Mouse (Mus musculus) olfactory bulb, adult 2 months (tissue): ENCODE measurements at regions not wholly inside any gene's neighbourhood (a gene's known extent, or its start where the extent isn't known, plus 50 kb on each side); places are given as distances from the start of the nearest gene placed in this dataset.

Experiments used
- CTCF ChIP-seq: fragments of 200-500 bp; IDR thresholded peaks from 2 replicates; pipeline ENCODE4 v1.5.1; 2012; ENCODE audit warnings: low read depth, mild to moderate bottlenecking, low read length, moderate library complexity; ENCODE audit not compliant: insufficient read depth
- POLR2A ChIP-seq: fragments of 200-500 bp; IDR thresholded peaks from 2 replicates; pipeline ENCODE4 v1.6.1; 2012; ENCODE audit warnings: mild to moderate bottlenecking, low read depth, low read length, moderate library complexity; ENCODE audit not compliant: insufficient read depth

GRCm38 (mm10) chr2:45519550-45520152 is 402.5 kb upstream of the Zeb2 start:
- TF ChIP-seq CTCF (no peak), POLR2A (no peak)
